Mouse (Mus musculus) heart, embryonic 11.5 days (tissue): ENCODE data around the gene Cps1. TPM values are rescaled to one million over a fixed set of nuclear protein-coding genes. Genes with fewer than 3 reads are reported as not detected.

Source experiments
- ATAC-seq: fragments of 200-750 bp; cut with Nextera tagmentation; replicated peaks from 2 replicates; pipeline ENCODE4 v1.8.0; 2017; ENCODE audit warnings: moderate library complexity; ENCODE audit not compliant: insufficient number of reproducible peaks, low FRiP score, low TSS enrichment
- H3K27ac ChIP-seq: fragments of 300-500 bp; sonication (generic); 2 replicates; pipeline ENCODE4 v1.5.1; 2014; ENCODE audit warnings: mild to moderate bottlenecking, low read depth, low read length
- H3K27me3 ChIP-seq: fragments of 300-500 bp; sonication (generic); 2 replicates; pipeline ENCODE4 v1.6.1; 2014; ENCODE audit warnings: mild to moderate bottlenecking, low read length, mixed read lengths; ENCODE audit not compliant: control insufficient read depth, insufficient read depth
- H3K36me3 ChIP-seq: fragments of 300-500 bp; sonication (generic); 2 replicates; pipeline ENCODE4 v1.6.1; 2014; ENCODE audit warnings: mild to moderate bottlenecking, low read length, moderate library complexity, mixed read lengths; ENCODE audit not compliant: control insufficient read depth, insufficient read depth
- H3K4me1 ChIP-seq: fragments of 300-500 bp; sonication (generic); 2 replicates; pipeline ENCODE4 v1.6.1; 2014; ENCODE audit warnings: low read length; ENCODE audit not compliant: control insufficient read depth, insufficient read depth
- H3K4me2 ChIP-seq: fragments of 300-500 bp; sonication (generic); 2 replicates; pipeline ENCODE4 v1.6.1; 2014; ENCODE audit warnings: mild to moderate bottlenecking, moderate library complexity
- H3K4me3 ChIP-seq: fragments of 300-500 bp; sonication (generic); 2 replicates; pipeline ENCODE4 v1.5.1; 2014; ENCODE audit warnings: low read depth, low read length
- H3K9ac ChIP-seq: fragments of 300-500 bp; sonication (generic); 2 replicates; pipeline ENCODE4 v1.6.1; 2014; ENCODE audit warnings: mild to moderate bottlenecking, low read depth, low read length, moderate library complexity
- H3K9me3 ChIP-seq: fragments of 300-500 bp; sonication (generic); replicated peaks from 2 replicates; pipeline ENCODE4 v1.6.1; 2016; ENCODE audit warnings: low read length; ENCODE audit not compliant: control insufficient read depth
- WGBS: fragments of 180-500 bp; shearing (Covaris S2); extraction: QIAGEN DNeasy Blood & Tissue Kit; methylation state at CpG from one replicate; pipeline ENCODE4 v1.1.7; 2014; ENCODE audit not compliant: insufficient replicate concordance; 5-methylcytosine and 5-hydroxymethylcytosine counted together
- polyA plus RNA-seq: library from polyadenylated mRNA; unstranded; fragments of >200 nt; fragmentation: Nextera tagmentation; extraction: Ambion mirVana; gene quantifications from 2 replicates; pipeline ENCODE4 v1.2.1, GENCODE M21; 2014

Cps1 gene
- polyA plus RNA-seq, result 0.13 TPM in 1 of 2 replicates, not detected in the other

GRCm38 (mm10) chr1:67122797-67123196 is at the start of gene Cps1:
Gene Cps1 (plus strand): TSS chr1:67123026.
- Histone ChIP-seq H3K9me3 (no peaks in the 10 kb centered on the region), H3K4me1 (no peaks in the 10 kb centered on the region), H3K9ac (no peak within 1 kb of the TSS), H3K27me3 (no peaks in the 10 kb centered on the region), H3K36me3 (no peaks in the 10 kb centered on the region), H3K4me3 (no peak within 1 kb of the TSS), H3K27ac (no peak within 1 kb of the TSS), H3K4me2 (no peak within 1 kb of the TSS)
- ATAC-seq, result no peak
- WGBS, result 72% methylated on average over 3 of the region's 3 CpGs

- no peaks in the 10 kb centered on the region for H3K36me3 ChIP-seq
- ATAC-seq, result no peak
- H3K9me3 ChIP-seq, result no peaks in the 10 kb centered on the region
- 53% methylated on average over 2 of the region's 2 CpGs for WGBS
- H3K4me3 ChIP-seq, result no peak overlapping the region
- no peaks in the 10 kb centered on the region for H3K4me1 ChIP-seq
- no peak overlapping the region for H3K4me2 ChIP-seq
- H3K27ac ChIP-seq, result no peak overlapping the region
- H3K27me3 ChIP-seq, result no peaks in the 10 kb centered on the region
- H3K9ac ChIP-seq, result no peak overlapping the region
These were observed 45.1 kb upstream of the Cps1 start for GRCm38 (mm10) chr1:67077739-67078138.

- Histone ChIP-seq H3K9ac (no peak overlapping the region), H3K4me1 (no peaks in the 10 kb centered on the region), H3K27me3 (no peaks in the 10 kb centered on the region), H3K9me3 (no peaks in the 10 kb centered on the region), H3K27ac (no peak overlapping the region), H3K4me2 (no peak overlapping the region), H3K36me3 (no peaks in the 10 kb centered on the region), H3K4me3 (no peak overlapping the region)
- ATAC-seq, result no peak
- 72% methylated on average over 2 of the region's 2 CpGs for WGBS
These were observed 44.2 kb upstream of the Cps1 start for GRCm38 (mm10) chr1:67078666-67079065.

DNA sequence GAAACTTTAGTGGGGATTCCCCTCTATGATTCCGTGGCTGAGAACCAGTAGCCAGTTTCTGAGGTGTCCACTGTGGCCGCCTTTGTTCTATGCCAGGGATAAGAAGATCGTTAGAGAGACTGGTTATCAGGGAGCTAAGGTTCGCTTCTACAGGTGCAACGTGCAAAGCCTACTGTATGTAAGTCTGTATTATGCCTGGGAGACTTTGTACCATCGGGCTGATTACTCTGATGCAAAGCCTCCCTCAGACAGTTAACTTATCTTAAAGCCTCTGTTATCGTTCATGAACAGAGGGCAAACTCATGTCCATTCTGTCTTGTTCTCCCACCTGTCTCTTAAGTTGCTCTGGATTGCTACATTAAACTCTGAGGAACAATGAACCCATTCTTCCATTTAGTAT is 43.7 kb upstream of the Cps1 start:
- H3K9ac ChIP-seq, result no peak overlapping the region
- WGBS, result 73% methylated on average over 7 of the region's 7 CpGs
- no peak overlapping the region for H3K4me2 ChIP-seq
- no peaks in the 10 kb centered on the region for H3K27me3 ChIP-seq
- H3K36me3 ChIP-seq, result no peaks in the 10 kb centered on the region
- ATAC-seq, result no peak
- H3K4me3 ChIP-seq, result no peak overlapping the region
- no peak overlapping the region for H3K27ac ChIP-seq
- H3K9me3 ChIP-seq, result no peaks in the 10 kb centered on the region
- no peaks in the 10 kb centered on the region for H3K4me1 ChIP-seq

GRCm38 (mm10) chr1:67092473-67092872 is 30.4 kb upstream of the Cps1 start:
- no peak for ATAC-seq
- no peak overlapping the region for H3K27ac ChIP-seq
- no peaks in the 10 kb centered on the region for H3K36me3 ChIP-seq
- no peaks in the 10 kb centered on the region for H3K4me1 ChIP-seq
- H3K4me2 ChIP-seq, result no peak overlapping the region
- no peaks in the 10 kb centered on the region for H3K27me3 ChIP-seq
- 73% methylated on average over 1 of the region's 1 CpGs for whole genome bisulfite sequencing
- no peak overlapping the region for H3K4me3 ChIP-seq
- H3K9me3 ChIP-seq, result no peaks in the 10 kb centered on the region; the same call in 1 of the 2 replicates
- H3K9ac ChIP-seq, result no peak overlapping the region

GRCm38 (mm10) chr1:67099215-67099614 is 23.6 kb upstream of the Cps1 start:
- no peak overlapping the region for H3K4me2 ChIP-seq
- H3K9ac ChIP-seq, result no peak overlapping the region
- H3K4me1 ChIP-seq, result no peaks in the 10 kb centered on the region
- WGBS, result 76% methylated on average over 1 of the region's 1 CpGs
- H3K36me3 ChIP-seq, result no peaks in the 10 kb centered on the region
- H3K27me3 ChIP-seq, result no peaks in the 10 kb centered on the region
- H3K27ac ChIP-seq, result no peak overlapping the region
- no peak for ATAC-seq
- no peak overlapping the region for H3K4me3 ChIP-seq
- H3K9me3 ChIP-seq, result no peaks in the 10 kb centered on the region; the same call in 1 of the 2 replicates

DNA sequence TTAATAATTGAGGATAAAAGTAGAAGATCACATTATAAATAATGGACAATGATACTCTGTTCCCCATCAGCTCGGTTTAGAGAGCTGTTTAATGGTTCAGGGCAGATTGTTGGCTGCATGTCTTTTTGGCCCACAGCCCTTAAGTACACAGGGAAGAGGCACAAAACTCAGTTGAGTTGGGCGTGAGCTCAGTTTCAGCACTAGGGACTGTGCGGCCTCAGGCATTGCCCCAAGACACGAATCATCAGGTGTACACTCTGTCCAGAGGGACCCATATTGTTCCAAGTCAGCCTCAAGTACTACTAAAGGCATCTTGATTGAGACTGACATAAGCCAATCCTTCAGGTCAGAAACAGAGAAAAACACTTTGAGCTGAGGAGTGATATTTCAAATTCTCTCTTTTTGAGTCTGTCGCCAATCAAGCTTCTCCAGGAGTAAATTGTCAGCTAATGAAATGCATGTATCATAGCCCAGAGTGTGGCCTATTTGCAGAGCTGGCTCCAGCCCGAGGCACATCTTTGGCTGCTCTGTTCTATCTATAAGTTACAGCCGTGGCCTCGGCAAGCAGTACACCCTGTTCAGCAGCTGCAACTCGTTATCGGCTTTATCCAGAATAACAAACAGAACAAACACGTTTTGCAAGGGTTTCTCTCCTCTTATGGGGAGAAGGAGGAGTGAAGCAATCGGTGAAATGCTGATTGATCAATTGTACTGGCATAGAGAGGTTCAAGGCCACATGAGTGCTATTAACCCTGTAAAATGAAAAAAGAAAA is 19.2 kb upstream of the Cps1 start:
- no peak overlapping the region for H3K27ac ChIP-seq
- ATAC-seq, result no peak
- H3K9me3 ChIP-seq, result no peaks in the 10 kb centered on the region
- H3K4me3 ChIP-seq, result no peak overlapping the region
- H3K27me3 ChIP-seq, result no peaks in the 10 kb centered on the region
- WGBS, result 67% methylated on average over 12 of the region's 12 CpGs
- H3K4me1 ChIP-seq, result no peaks in the 10 kb centered on the region
- H3K9ac ChIP-seq, result no peak overlapping the region
- no peak overlapping the region for H3K4me2 ChIP-seq
- no peaks in the 10 kb centered on the region for H3K36me3 ChIP-seq

GRCm38 (mm10) chr1:67111621-67112298 is 11.1 kb upstream of the Cps1 start:
- H3K36me3 ChIP-seq, result no peaks in the 10 kb centered on the region
- H3K27me3 ChIP-seq, result no peaks in the 10 kb centered on the region
- no peak overlapping the region for H3K4me3 ChIP-seq
- H3K9me3 ChIP-seq, result no peaks in the 10 kb centered on the region
- H3K27ac ChIP-seq, result no peak overlapping the region
- 80% methylated on average over 3 of the region's 3 CpGs for WGBS
- no peaks in the 10 kb centered on the region for H3K4me1 ChIP-seq
- ATAC-seq, result no peak
- no peak overlapping the region for H3K4me2 ChIP-seq
- H3K9ac ChIP-seq, result no peak overlapping the region
